Mouse (Mus musculus): ENCODE measurements around the gene Zdhhc3. TPM values are rescaled to one million over a fixed set of nuclear protein-coding genes. Genes with fewer than 3 reads are reported as not detected.

Zdhhc3 gene
- polyA plus RNA-seq, 2 experiments, result 18.3 to 21.9 TPM

- Histone ChIP-seq H3K27me3 (ENCODE audit: control insufficient read depth, insufficient read depth, low read length) (no peaks in the 10 kb centered on the region), H3K4me2 (ENCODE audit: low read depth) (no peak overlapping the region), H3K4me1 (replicated peaks; ENCODE audit: control insufficient read depth in 2 of 2, insufficient read depth in 2 of 2, low read length in 1 of 2) (peaks cover 0 to 2% of the 10 kb centered on the region in 2 experiments; a peak in 2 of 4 replicates), H3K9me3 (ENCODE audit: control insufficient read depth, low read length) (no peaks in the 10 kb centered on the region), H3K27ac (no peak overlapping the region), H3K9ac (replicated peaks) (no peak overlapping the region), H3K36me3 (replicated peaks; ENCODE audit: control insufficient read depth, insufficient read depth, low read depth) (no peaks in the 10 kb centered on the region), H3K4me3 (ENCODE audit: insufficient read depth in 1 of 2, low read depth in 2 of 2, low read length in 2 of 2) (no peak overlapping the region)
- WGBS (ENCODE audit: insufficient replicate concordance), result 72% methylated on average over 5 of the region's 5 CpGs
- DNase-seq (ENCODE audit: low read depth in 3 of 3, low spot score in 3 of 3), result no peak
- no peak for TF ChIP-seq EP300 (IDR thresholded peaks at IDR 0.05; ENCODE audit: low read depth)
- ATAC-seq (ENCODE audit: insufficient read depth), result no peak
These were observed 35.4 kb upstream of the Zdhhc3 start for GRCm38 (mm10) chr9:123148430-123148829.

DNA sequence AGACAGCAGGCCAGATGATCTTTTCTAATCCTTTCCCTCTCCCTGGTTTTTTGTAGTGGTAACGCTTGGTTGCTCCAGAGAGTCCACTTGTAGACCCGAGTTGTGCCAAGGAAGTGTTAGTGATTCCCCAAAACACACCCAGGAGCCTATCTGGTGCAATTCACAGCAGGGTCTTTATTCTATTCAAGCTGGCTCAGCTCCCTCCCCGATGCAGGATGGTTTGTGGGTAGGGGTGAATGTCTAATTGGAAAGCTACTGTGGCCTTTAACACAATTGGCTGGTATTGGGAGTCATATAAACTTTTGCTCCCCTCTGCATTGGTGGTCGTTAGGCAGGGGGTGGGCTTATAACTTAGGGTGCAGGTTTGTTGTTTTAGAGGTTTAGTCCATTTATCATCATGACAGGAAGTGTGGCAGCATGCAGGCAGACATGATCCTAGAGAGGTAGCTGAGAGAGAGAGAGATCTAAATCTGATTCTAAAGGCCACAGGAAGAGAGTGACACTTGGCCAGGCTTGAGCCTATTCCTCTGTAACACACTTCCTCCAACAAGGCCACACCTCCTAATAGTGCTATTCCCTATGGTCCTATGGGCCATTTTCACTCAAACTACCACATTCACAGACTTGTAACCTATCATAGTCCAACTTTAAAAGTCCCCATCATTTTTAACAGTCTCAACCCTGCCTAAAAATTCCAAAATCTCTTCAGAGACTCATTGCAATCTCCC, 27.0 kb upstream of the Zdhhc3 start:
- Histone ChIP-seq H3K4me3 (ENCODE audit: insufficient read depth in 1 of 2, low read depth in 2 of 2, low read length in 2 of 2) (no peak overlapping the region), H3K9me3 (ENCODE audit: control insufficient read depth, low read length) (no peaks in the 10 kb centered on the region), H3K4me1 (replicated peaks; ENCODE audit: control insufficient read depth in 2 of 2, insufficient read depth in 2 of 2, low read length in 1 of 2) (no peaks in the 10 kb centered on the region), H3K27me3 (ENCODE audit: control insufficient read depth, insufficient read depth, low read length) (no peaks in the 10 kb centered on the region), H3K27ac (no peak overlapping the region), H3K36me3 (replicated peaks; ENCODE audit: control insufficient read depth, insufficient read depth, low read depth) (peaks cover 21% of the 10 kb centered on the region), H3K9ac (replicated peaks) (no peak overlapping the region), H3K4me2 (ENCODE audit: low read depth) (no peak overlapping the region)
- DNase-seq (ENCODE audit: low read depth in 3 of 3, low spot score in 3 of 3), result no peak
- WGBS (ENCODE audit: insufficient replicate concordance), result 68% methylated on average over 4 of the region's 4 CpGs
- ATAC-seq (ENCODE audit: insufficient read depth), result no peak
- TF ChIP-seq EP300 (IDR thresholded peaks at IDR 0.05; ENCODE audit: low read depth) (no peak), CTCF (IDR thresholded peaks at IDR 0.05; ENCODE audit: low read depth) (no peak)

- no peak overlapping the region for H3K9ac ChIP-seq (replicated peaks)
- H3K27me3 ChIP-seq (ENCODE audit: control insufficient read depth, insufficient read depth, low read length), result no peaks in the 10 kb centered on the region
- ATAC-seq (ENCODE audit: insufficient read depth), result no peak
- no peak overlapping the region for H3K4me2 ChIP-seq (ENCODE audit: low read depth)
- no peak overlapping the region for H3K4me3 ChIP-seq (ENCODE audit: insufficient read depth in 1 of 2, low read depth in 2 of 2, low read length in 2 of 2)
- DNase-seq (ENCODE audit: low read depth in 3 of 3, low spot score in 3 of 3), result no peak
- WGBS (ENCODE audit: insufficient replicate concordance), result 68% methylated on average over 5 of the region's 5 CpGs
- no peaks in the 10 kb centered on the region for H3K9me3 ChIP-seq (ENCODE audit: control insufficient read depth, low read length)
- TF ChIP-seq EP300 (IDR thresholded peaks at IDR 0.05; ENCODE audit: low read depth), result no peak
- TF ChIP-seq CTCF (IDR thresholded peaks at IDR 0.05; ENCODE audit: low read depth), result no peak
- peaks cover 31% of the 10 kb centered on the region for H3K36me3 ChIP-seq (replicated peaks; ENCODE audit: control insufficient read depth, insufficient read depth, low read depth)
- no peaks in the 10 kb centered on the region for H3K4me1 ChIP-seq (replicated peaks; ENCODE audit: control insufficient read depth in 2 of 2, insufficient read depth in 2 of 2, low read length in 1 of 2)
- H3K27ac ChIP-seq, result no peak overlapping the region
These were observed 26.0 kb upstream of the Zdhhc3 start for GRCm38 (mm10) chr9:123138891-123139474.

DNA sequence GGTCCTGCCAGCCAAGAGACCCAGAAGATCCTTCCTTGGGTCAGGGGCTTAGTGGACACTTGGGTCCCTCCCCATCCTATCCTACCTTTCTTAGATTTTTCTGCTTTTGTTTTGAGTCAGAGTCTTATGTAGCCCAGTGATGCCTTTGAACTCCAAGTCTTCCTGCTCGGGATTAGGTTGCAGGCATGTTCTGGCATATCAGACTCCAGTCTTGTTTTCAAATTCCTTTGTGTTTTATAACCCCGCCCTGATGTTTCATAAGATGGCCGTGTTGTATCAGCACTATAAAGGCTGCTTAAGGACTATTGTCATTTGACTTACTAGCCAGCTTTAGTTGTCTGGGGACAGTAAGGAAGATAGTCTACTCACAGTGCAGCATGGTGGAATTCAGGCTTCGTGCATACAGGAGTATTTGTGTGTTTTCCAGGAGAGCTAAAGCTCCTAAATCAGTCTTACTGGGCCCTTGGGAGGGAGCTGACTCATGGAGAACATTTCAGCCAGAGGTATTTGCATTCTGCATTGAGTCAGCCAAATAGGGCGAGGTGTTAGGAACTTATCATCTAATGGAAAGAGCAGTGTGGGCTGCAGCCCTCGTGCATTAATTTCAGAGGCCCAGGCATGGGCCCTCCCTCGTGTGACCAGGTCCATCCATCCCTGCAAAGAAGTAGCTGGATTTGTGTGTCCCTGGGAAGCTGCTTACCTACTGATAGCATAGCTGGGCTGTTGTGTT, 24.1 kb upstream of the Zdhhc3 start:
- H3K4me2 ChIP-seq (ENCODE audit: low read depth), result no peak overlapping the region
- DNase-seq (ENCODE audit: low read depth in 3 of 3, low spot score in 3 of 3) (no peak), ATAC-seq (ENCODE audit: insufficient read depth) (no peak)
- no peak overlapping the region for H3K4me3 ChIP-seq (ENCODE audit: insufficient read depth in 1 of 2, low read depth in 2 of 2, low read length in 2 of 2)
- WGBS (ENCODE audit: insufficient replicate concordance), result 70% methylated on average over 7 of the region's 7 CpGs
- H3K27me3 ChIP-seq (ENCODE audit: control insufficient read depth, insufficient read depth, low read length), result no peaks in the 10 kb centered on the region
- H3K9ac ChIP-seq (replicated peaks), result no peak overlapping the region
- H3K27ac ChIP-seq, result no peak overlapping the region
- H3K9me3 ChIP-seq (ENCODE audit: control insufficient read depth, low read length), result no peaks in the 10 kb centered on the region
- no peaks in the 10 kb centered on the region for H3K4me1 ChIP-seq (replicated peaks; ENCODE audit: control insufficient read depth in 2 of 2, insufficient read depth in 2 of 2, low read length in 1 of 2)
- TF ChIP-seq EP300 (IDR thresholded peaks at IDR 0.05; ENCODE audit: low read depth) (no peak), CTCF (IDR thresholded peaks at IDR 0.05; ENCODE audit: low read depth) (no peak)
- peaks cover 43% of the 10 kb centered on the region for H3K36me3 ChIP-seq (replicated peaks; ENCODE audit: control insufficient read depth, insufficient read depth, low read depth)

DNA sequence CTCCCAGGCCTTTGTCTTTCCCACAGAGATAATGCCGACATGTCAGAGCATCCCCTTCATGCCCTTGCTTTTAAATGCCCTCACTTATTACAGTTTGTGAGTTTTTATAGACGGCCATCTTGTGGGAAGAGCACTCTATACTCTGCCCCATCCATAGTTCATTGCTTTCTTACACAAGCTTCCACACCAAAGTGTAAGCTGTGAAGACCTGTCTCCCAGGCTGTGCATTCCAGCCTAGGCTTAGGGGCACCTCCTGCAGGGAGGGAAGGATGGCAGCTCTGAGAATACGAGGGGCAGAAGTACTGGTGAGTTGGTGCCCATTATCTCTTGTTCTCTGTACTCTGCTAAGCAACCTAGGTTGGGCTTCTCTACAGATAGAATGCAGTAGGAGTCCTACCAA, 20.0 kb upstream of the Zdhhc3 start:
- no peak overlapping the region for H3K4me3 ChIP-seq (ENCODE audit: insufficient read depth in 1 of 2, low read depth in 2 of 2, low read length in 2 of 2)
- 80% methylated on average over 3 of the region's 3 CpGs for WGBS (ENCODE audit: insufficient replicate concordance)
- ATAC-seq (ENCODE audit: insufficient read depth), result no peak
- H3K36me3 ChIP-seq (replicated peaks; ENCODE audit: control insufficient read depth, insufficient read depth, low read depth), result peaks cover 75% of the 10 kb centered on the region
- H3K4me2 ChIP-seq (ENCODE audit: low read depth), result no peak overlapping the region
- no peak overlapping the region for H3K9ac ChIP-seq (replicated peaks)
- DNase-seq (ENCODE audit: low read depth in 3 of 3, low spot score in 3 of 3), result no peak
- H3K9me3 ChIP-seq (ENCODE audit: control insufficient read depth, low read length), result no peaks in the 10 kb centered on the region
- TF ChIP-seq EP300 (IDR thresholded peaks at IDR 0.05; ENCODE audit: low read depth) (no peak), CTCF (IDR thresholded peaks at IDR 0.05; ENCODE audit: low read depth) (no peak)
- H3K27ac ChIP-seq, result no peak overlapping the region
- H3K4me1 ChIP-seq (replicated peaks; ENCODE audit: control insufficient read depth in 2 of 2, insufficient read depth in 2 of 2, low read length in 1 of 2), result no peaks in the 10 kb centered on the region
- H3K27me3 ChIP-seq (ENCODE audit: control insufficient read depth, insufficient read depth, low read length), result no peaks in the 10 kb centered on the region
